Mouse (Mus musculus) heart, embryonic 16.5 days (tissue): ENCODE results near the gene Npl. TPM values are rescaled to one million over a fixed set of nuclear protein-coding genes. Genes with fewer than 3 reads are reported as not detected.
"Not testable (repeated sequence)": the region's sequence is repeated elsewhere in the genome, so short reads cannot be mapped to it uniquely, and the experiment has no call there.

Experiments
- ATAC-seq: fragments of 200-750 bp; cut with Nextera tagmentation; replicated peaks from 2 replicates; pipeline ENCODE4 v1.8.0; 2017; ENCODE audit warnings: moderate number of reproducible peaks; ENCODE audit not compliant: insufficient read depth, low FRiP score; ENCODE audit errors: extremely low read depth
- H3K27ac ChIP-seq: fragments of 300-500 bp; sonication (generic); 2 replicates; pipeline ENCODE4 v1.5.1; 2014; ENCODE audit warnings: mild to moderate bottlenecking, low read length, control low read depth, moderate library complexity
- H3K27me3 ChIP-seq: fragments of 300-500 bp; sonication (generic); 2 replicates; pipeline ENCODE4 v1.6.1; 2014; ENCODE audit warnings: low read length, mixed read lengths; ENCODE audit not compliant: control insufficient read depth, insufficient read depth
- H3K36me3 ChIP-seq: fragments of 300-500 bp; sonication (generic); 2 replicates; pipeline ENCODE4 v1.6.1; 2014; ENCODE audit not compliant: control insufficient read depth, insufficient read depth
- H3K4me1 ChIP-seq: fragments of 300-500 bp; sonication (generic); 2 replicates; pipeline ENCODE4 v1.6.1; 2014; ENCODE audit warnings: low read length, mixed read lengths; ENCODE audit not compliant: control insufficient read depth, insufficient read depth
- H3K4me2 ChIP-seq: fragments of 300-500 bp; sonication (generic); 2 replicates; pipeline ENCODE4 v1.6.1; 2014; ENCODE audit warnings: low read depth, mild to moderate bottlenecking, control low read depth, low read length
- H3K4me3 ChIP-seq: fragments of 300-500 bp; sonication (generic); 2 replicates; pipeline ENCODE4 v1.5.1; 2014; ENCODE audit warnings: mild to moderate bottlenecking, control low read depth, low read length
- H3K9ac ChIP-seq: fragments of 300-500 bp; sonication (generic); 2 replicates; pipeline ENCODE4 v1.6.1; 2014; ENCODE audit warnings: low read length, control low read depth
- H3K9me3 ChIP-seq: fragments of 300-500 bp; sonication (generic); replicated peaks from 2 replicates; pipeline ENCODE4 v1.6.1; 2016; ENCODE audit warnings: low read length; ENCODE audit not compliant: control insufficient read depth
- WGBS: fragments of 180-500 bp; shearing (Covaris S2); extraction: QIAGEN DNeasy Blood & Tissue Kit; methylation state at CpG from one replicate; pipeline ENCODE4 v1.1.7; 2014; 5-methylcytosine and 5-hydroxymethylcytosine counted together
- polyA plus RNA-seq: library from polyadenylated mRNA; unstranded; fragments of >200 nt; fragmentation: Nextera tagmentation; extraction: Ambion mirVana; gene quantifications from 2 replicates; pipeline ENCODE4 v1.2.1, GENCODE M21; 2015

The Npl gene
- polyA plus RNA-seq, 1 experiment from 2014 or later: 6.8 TPM

DNA sequence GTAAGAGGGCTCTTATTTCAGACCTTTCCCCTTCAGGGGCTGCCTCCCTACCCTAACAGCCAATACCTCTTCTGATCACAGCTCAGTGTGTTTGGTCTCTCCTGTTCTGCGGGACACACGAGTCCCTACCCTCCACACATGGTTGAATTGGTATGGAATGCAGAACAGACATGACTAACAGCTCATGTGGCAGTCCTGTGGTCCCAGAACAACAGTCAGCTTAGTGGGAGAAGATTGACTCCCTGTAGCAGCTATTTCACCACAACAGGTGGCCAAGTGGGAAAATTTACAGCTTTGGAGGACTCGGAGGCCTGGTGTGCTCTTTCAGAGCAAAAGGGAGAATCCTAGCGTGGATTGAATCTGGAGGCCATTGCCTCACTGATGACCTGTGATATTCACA, 6.4 kb upstream of the Npl start:
- no peak overlapping the region for H3K4me2 ChIP-seq
- no peak for ATAC-seq
- H3K9ac ChIP-seq: no peak overlapping the region
- no peaks in the 10 kb centered on the region for H3K27me3 ChIP-seq
- WGBS: 86% methylated on average over 4 of the region's 4 CpGs
- no peaks in the 10 kb centered on the region for H3K4me1 ChIP-seq
- no peak overlapping the region for H3K27ac ChIP-seq
- H3K4me3 ChIP-seq: no peak overlapping the region
- no peaks in the 10 kb centered on the region for H3K9me3 ChIP-seq
- H3K36me3 ChIP-seq: no peaks in the 10 kb centered on the region

DNA sequence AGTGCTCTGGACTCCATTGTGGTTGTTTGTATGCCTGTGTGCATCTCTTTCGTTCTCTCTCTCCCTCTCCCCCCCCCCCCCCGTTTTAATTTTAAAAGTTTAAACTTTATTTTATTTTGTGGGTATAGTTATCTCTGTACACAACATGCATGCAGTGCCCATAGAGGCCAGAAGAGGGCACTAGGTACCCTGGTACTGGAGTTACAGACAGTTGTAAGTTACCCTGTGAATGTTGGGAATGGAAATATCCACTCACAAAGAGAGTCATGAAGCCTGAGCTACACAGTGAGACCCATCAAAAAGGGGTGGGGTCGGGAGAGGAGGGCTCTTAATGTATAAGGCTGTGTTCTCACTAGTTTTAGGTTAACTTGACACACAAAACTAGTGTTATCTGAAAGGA, 969 bp upstream of the Npl start:
- no peaks in the 10 kb centered on the region for H3K4me1 ChIP-seq
- H3K9ac ChIP-seq: no peak overlapping the region
- no peaks in the 10 kb centered on the region for H3K36me3 ChIP-seq
- WGBS: 28% methylated on average over 3 of the region's 3 CpGs
- no peak for ATAC-seq
- no peaks in the 10 kb centered on the region for H3K27me3 ChIP-seq
- no peaks in the 10 kb centered on the region for H3K9me3 ChIP-seq
- H3K4me2 ChIP-seq: no peak overlapping the region
- no peak overlapping the region for H3K4me3 ChIP-seq
- H3K27ac ChIP-seq: no peak overlapping the region

DNA sequence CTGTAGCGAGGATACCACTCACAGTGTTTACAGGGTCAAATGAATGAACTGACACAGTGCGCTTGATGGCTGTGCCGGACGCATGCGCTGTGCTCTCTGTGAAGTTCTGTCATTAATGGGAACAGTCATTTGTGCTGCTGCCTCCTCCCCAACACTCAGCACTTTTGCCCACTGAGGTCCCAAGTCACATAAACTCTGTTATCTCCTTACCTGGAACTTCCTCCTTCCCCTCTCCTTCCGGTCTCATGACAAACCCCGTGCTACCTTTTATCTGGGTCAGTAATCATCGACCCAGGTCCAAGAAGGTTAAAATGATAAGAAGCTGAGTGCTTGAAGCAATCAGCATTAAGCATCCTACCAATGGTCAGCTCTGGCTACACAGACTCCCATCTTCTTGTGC, 2.3 kb downstream of the Npl start:
- Histone ChIP-seq H3K36me3 (no peaks in the 10 kb centered on the region), H3K9ac (no peak overlapping the region), H3K9me3 (no peaks in the 10 kb centered on the region), H3K4me1 (peaks cover 11% of the 10 kb centered on the region), H3K4me3 (no peak overlapping the region), H3K27ac (no peak overlapping the region), H3K27me3 (no peaks in the 10 kb centered on the region), H3K4me2 (no peak overlapping the region)
- 53% methylated on average over 8 of the region's 8 CpGs for WGBS
- no peak for ATAC-seq

DNA sequence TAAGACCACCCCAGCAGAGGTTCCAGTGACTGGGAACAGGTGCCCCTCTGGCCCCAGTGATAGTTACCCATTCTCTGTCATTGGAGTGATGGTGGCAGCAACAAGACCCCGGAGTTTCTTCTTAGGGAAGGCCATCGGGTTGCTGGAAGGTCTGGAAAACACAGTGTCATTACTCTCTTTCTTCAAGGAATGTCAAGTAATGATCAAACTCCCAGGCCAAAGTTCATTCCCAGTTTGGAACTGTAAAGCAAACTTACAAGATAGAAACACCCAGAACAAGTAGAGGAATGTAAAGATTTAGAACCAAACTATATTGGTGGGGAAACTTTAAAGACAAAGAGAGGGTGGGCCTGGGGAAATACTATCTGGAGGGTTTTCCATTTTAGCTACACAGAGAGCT, 4.6 kb downstream of the Npl start:
- 80% methylated on average over 2 of the region's 2 CpGs for WGBS
- Histone ChIP-seq H3K4me1 (peaks cover 13% of the 10 kb centered on the region), H3K27ac (no peak overlapping the region), H3K27me3 (no peaks in the 10 kb centered on the region), H3K9ac (no peak overlapping the region), H3K9me3 (no peaks in the 10 kb centered on the region), H3K4me2 (no peak overlapping the region), H3K36me3 (no peaks in the 10 kb centered on the region), H3K4me3 (no peak overlapping the region)
- ATAC-seq: no peak

DNA sequence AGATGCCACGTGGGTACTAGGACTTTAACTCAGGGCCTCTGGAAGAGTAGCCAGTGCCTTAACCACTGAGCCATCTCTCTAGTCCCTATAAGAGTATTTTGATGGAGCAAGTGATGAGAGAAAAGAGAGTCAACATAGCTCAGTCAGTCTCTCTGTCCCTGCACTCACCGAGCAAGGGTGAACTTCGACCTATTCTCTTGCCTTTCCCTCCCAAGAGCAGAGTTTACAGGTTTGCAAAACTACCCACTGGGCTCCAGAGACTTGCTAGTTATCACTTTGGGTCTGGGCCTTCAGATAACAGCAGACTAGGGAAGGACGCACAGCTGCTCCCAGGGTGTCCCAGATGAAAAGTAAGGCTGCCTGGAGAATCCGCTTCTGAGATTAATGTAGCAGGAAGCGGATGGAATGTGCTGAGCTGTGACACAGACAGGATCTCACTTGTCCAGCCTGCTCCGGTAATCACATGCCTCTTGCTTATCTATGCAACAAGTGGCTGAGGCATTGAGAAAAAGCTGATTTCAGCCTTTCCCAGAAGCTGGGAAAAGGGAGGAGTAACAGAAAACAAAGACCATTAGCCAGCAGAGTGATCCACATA, 7.0 kb downstream of the Npl start:
- H3K36me3 ChIP-seq: no peaks in the 10 kb centered on the region
- no peak overlapping the region for H3K4me3 ChIP-seq
- H3K9me3 ChIP-seq: no peaks in the 10 kb centered on the region
- 7% methylated on average over 7 of the region's 7 CpGs for WGBS
- H3K4me1 ChIP-seq: peaks cover 13% of the 10 kb centered on the region
- peak; percentile 89 for ATAC-seq
- no peaks in the 10 kb centered on the region for H3K27me3 ChIP-seq
- no peak overlapping the region for H3K9ac ChIP-seq
- H3K4me2 ChIP-seq: peak overlapping the region; percentile 29; the same call in 1 of the 2 replicates
- peak overlapping the region; percentile 27 for H3K27ac ChIP-seq

DNA sequence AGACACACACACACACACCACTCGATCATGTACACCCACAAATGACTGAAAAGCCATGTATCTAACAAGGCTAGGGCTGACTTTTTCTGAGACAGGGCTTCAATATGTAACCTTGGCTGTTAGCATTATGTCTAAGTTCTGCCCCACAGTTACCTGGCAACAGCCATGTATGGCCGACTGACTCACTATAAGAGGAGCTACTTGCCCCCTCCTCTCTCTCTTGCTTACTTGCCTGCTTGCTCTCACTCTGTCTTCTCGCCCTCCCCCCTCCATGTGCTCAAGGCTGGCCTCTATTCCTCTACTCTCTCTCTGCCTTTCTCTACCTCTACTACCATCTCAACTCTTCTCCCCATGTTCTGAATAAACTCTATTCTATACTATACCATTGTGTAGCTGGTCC, 9.1 kb downstream of the Npl start:
- Histone ChIP-seq H3K4me2 (no peak overlapping the region), H3K9ac (no peak overlapping the region), H3K36me3 (no peaks in the 10 kb centered on the region), H3K4me1 (peaks cover 13% of the 10 kb centered on the region), H3K27ac (no peak overlapping the region), H3K9me3 (no peaks in the 10 kb centered on the region), H3K27me3 (no peaks in the 10 kb centered on the region), H3K4me3 (no peak overlapping the region)
- ATAC-seq: no peak
- WGBS: 70% methylated on average over 2 of the region's 3 CpGs

DNA sequence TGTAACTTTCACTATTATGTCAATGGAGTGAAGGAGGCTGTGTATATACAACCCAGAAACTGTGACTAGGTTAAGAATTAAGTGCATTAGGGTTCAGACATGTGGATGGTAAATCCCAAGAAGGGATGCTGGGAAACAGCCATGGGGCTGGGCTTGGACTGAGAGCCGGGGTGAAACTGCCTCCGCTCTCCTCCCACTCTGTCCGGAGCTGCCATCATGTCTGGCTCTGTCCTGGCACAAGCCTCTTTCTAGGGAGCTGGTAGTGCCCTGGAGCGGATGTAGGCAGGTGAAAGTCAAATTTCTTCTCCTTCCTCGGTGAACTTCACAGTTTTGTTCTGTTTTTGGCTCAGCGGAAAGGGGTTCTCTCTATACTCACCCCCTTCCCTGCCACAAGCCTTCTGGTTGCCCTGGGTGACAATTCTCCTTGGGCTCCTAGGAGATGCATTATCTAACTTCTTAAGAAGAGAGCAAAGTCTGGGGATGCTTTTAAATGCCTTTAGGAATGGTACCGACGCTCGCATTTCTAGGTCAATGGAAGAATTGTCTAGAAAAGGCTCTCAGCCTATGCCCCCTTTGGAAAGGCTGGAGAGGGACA, 10.0 kb downstream of the Npl start:
- H3K27me3 ChIP-seq: no peaks in the 10 kb centered on the region
- H3K4me1 ChIP-seq: peaks cover 13% of the 10 kb centered on the region
- ATAC-seq: no peak
- H3K9me3 ChIP-seq: no peaks in the 10 kb centered on the region
- H3K4me2 ChIP-seq: no peak overlapping the region
- H3K4me3 ChIP-seq: no peak overlapping the region
- H3K9ac ChIP-seq: no peak overlapping the region
- 74% methylated on average over 9 of the region's 9 CpGs for WGBS
- no peak overlapping the region for H3K27ac ChIP-seq
- H3K36me3 ChIP-seq: no peaks in the 10 kb centered on the region

DNA sequence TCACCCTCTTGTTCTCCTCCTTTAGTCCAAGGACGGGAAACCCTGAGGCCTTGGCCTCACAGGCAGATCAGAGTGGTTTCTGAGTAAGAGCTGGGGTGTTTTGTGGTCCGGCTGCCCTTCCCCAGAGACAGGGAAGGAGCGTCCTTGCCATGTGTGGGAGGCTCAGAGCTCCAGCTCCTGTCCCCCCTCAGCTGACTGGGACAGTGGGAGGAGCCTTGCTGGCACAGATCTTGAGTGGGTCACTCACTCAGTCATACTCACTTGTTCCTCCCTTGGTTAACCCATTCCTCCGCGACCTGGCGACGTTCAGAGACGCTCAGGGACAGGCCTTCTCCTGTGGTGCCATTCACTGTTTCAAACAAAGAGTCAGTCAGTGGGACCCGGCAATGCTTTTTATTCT, 14.2 kb downstream of the Npl start:
- H3K9ac ChIP-seq: no peak overlapping the region
- H3K27ac ChIP-seq: no peak overlapping the region
- no peaks in the 10 kb centered on the region for H3K9me3 ChIP-seq
- ATAC-seq: no peak
- 64% methylated on average over 9 of the region's 9 CpGs for WGBS
- H3K27me3 ChIP-seq: no peaks in the 10 kb centered on the region
- no peaks in the 10 kb centered on the region for H3K36me3 ChIP-seq
- peaks cover 4% of the 10 kb centered on the region for H3K4me1 ChIP-seq
- H3K4me3 ChIP-seq: no peak overlapping the region
- H3K4me2 ChIP-seq: no peak overlapping the region

DNA sequence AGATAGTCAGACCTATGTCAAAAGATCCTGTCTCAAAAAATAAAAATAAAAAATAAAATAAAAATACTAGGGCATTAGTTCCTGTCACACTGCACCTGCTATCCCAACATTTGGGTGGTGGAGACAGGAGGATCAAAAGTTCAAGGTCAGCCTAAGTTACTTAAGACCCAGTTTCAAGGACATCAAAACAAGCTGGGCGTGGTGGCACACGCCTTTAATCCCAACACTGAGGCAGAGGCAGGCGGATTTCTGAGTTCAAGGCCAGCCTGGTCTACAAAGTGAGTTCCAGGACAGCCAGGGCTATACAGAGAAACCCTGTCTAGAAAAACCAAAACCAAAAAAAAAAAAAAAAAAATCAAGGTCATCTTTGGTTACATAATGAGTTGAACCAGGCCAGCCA, 16.9 kb downstream of the Npl start:
- H3K27ac ChIP-seq, ATAC-seq, H3K36me3 ChIP-seq, H3K4me3 ChIP-seq, H3K4me1 ChIP-seq, H3K27me3 ChIP-seq, H3K4me2 ChIP-seq, H3K9me3 ChIP-seq: not testable (repeated sequence)
- H3K9ac ChIP-seq: peak overlapping the region; percentile 61
- WGBS: 87% methylated on average over 3 of the region's 3 CpGs
